Mouse (Mus musculus) thymus, adult 2 months (tissue): ENCODE data around the gene Lrch1.

Experiments used
- CTCF ChIP-seq: fragments of 200-500 bp; IDR thresholded peaks from 2 replicates; pipeline ENCODE4 v1.5.1; 2012; ENCODE audit warnings: mild to moderate bottlenecking, control low read depth, low read length, moderate library complexity, borderline replicate concordance; ENCODE audit not compliant: control insufficient read depth, poor library complexity, insufficient read depth; ENCODE audit errors: extremely low read depth
- POLR2A ChIP-seq: fragments of 200-500 bp; IDR thresholded peaks from 2 replicates; pipeline ENCODE4 v1.6.1; 2012; ENCODE audit warnings: mild to moderate bottlenecking, low read length, control low read depth, moderate library complexity; ENCODE audit not compliant: control insufficient read depth, poor library complexity, insufficient read depth; ENCODE audit errors: extremely low read depth

GRCm38 (mm10) chr14:74834215-74834614, 113.5 kb downstream of the Lrch1 start:
- TF ChIP-seq CTCF (no peak), POLR2A (no peak)
